Mouse (Mus musculus) gastrocnemius, adult 8-10 months (tissue): ENCODE measurements around the gene Sgms1. TPM values are rescaled to one million over a fixed set of nuclear protein-coding genes. Genes with fewer than 3 reads are reported as not detected.
A peak's percentile ranks its signal among the peaks of the same experiment; 100 is the strongest.
"Not testable (repeated sequence)": the region's sequence is repeated elsewhere in the genome, so short reads cannot be mapped to it uniquely, and the experiment has no call there.

Experiments used
- DNase-seq, 2 experiments: peaks; one replicate each; pipeline ENCODE4 v3.0.0; 2022; ENCODE audit warnings: low spot score in 2 of 2
- total RNA-seq, 4 experiments: library from RNA; stranded (reverse); gene quantifications; 2 replicates each; pipeline ENCODE4 v1.2.4; 2022

Sgms1 gene
- total RNA-seq, 4 experiments from 2014 or later: 57.6 to 68.1 (median 61.3) TPM

GRCm38 (mm10) chr19:32157045-32157444 is 232.5 kb downstream of the Sgms1 start:
- no peak for DNase-seq

GRCm38 (mm10) chr19:32152529-32152928 is 237.0 kb downstream of the Sgms1 start:
- no peak for DNase-seq

- no peak for DNase-seq
Observed at GRCm38 (mm10) chr19:32148710-32149109, 240.8 kb downstream of the Sgms1 start.

- DNase-seq: no peak
Observed at GRCm38 (mm10) chr19:32142383-32142782, 247.1 kb downstream of the Sgms1 start.

GRCm38 (mm10) chr19:32138361-32139088 is 251.0 kb downstream of the Sgms1 start:
- no peak for DNase-seq

GRCm38 (mm10) chr19:32137904-32138303 is 251.6 kb downstream of the Sgms1 start:
- DNase-seq: no peak

GRCm38 (mm10) chr19:32136888-32137625 is 252.5 kb downstream of the Sgms1 start:
- DNase-seq: no peak

GRCm38 (mm10) chr19:32131707-32132488 is 257.6 kb downstream of the Sgms1 start:
- DNase-seq: not testable (repeated sequence)

- DNase-seq: no peak
Observed at GRCm38 (mm10) chr19:32129281-32129680, 260.2 kb downstream of the Sgms1 start.

- no peak for DNase-seq
Observed at GRCm38 (mm10) chr19:32127180-32127850, 262.2 kb downstream of the Sgms1 start.

GRCm38 (mm10) chr19:32124155-32124554 is 265.4 kb downstream of the Sgms1 start:
- DNase-seq: no peak

GRCm38 (mm10) chr19:32123196-32123595 is 266.3 kb downstream of the Sgms1 start:
- DNase-seq: no peak

- DNase-seq: no peak
Observed at GRCm38 (mm10) chr19:32120798-32121197, 268.7 kb downstream of the Sgms1 start.

- DNase-seq: no peak
Observed at GRCm38 (mm10) chr19:32119666-32120065, 269.8 kb downstream of the Sgms1 start.

- DNase-seq: no peak
Observed at GRCm38 (mm10) chr19:32118496-32118895, 271.0 kb downstream of the Sgms1 start.

GRCm38 (mm10) chr19:32117484-32118018 is 272.0 kb downstream of the Sgms1 start:
- DNase-seq: no peak

- DNase-seq: no peak
Observed at GRCm38 (mm10) chr19:32111866-32112790, 277.4 kb downstream of the Sgms1 start.

- DNase-seq: peak; percentile 55 to 69
Observed at GRCm38 (mm10) chr19:32107771-32108306, 281.7 kb downstream of the Sgms1 start, which contains the start of gene Asah2. Gene Asah2, minus strand, starts transcription at chr19:32108211.

GRCm38 (mm10) chr19:32106750-32107149 is 282.8 kb downstream of the Sgms1 start:
- no peak for DNase-seq

- DNase-seq: no peak
Observed at GRCm38 (mm10) chr19:32104217-32104616, 285.3 kb downstream of the Sgms1 start.
